Mouse (Mus musculus): ENCODE data around the gene Cables2. TPM values are rescaled to one million over a fixed set of nuclear protein-coding genes. Genes with fewer than 3 reads are reported as not detected.

Gene Cables2
- 15.0 TPM for polyA plus RNA-seq (2014; fragmentation: Illumina TruSeq; extraction: RNeasy Lipid Tissue Mini Kit (QIAGEN cat#74804); ENCODE audit: low replicate concordance)

GRCm38 (mm10) chr2:180273394-180274244 is at the start of gene Cables2:
Cables2 (minus strand) TSS chr2:180273496.

GRCm38 (mm10) chr2:180289440-180290108 is 16.3 kb upstream of the Cables2 start, which contains the start of gene Rbbp8nl:
Rbbp8nl (minus strand) TSS chr2:180289879.

GRCm38 (mm10) chr2:180257001-180257521 is 16.2 kb downstream of the Cables2 start, which contains the start of gene Rps21:
Rps21 (plus strand) TSS chr2:180257377.

GRCm38 (mm10) chr2:180225762-180226378 is 47.4 kb downstream of the Cables2 start, which contains the start of gene Lama5:
Lama5 (minus strand) TSS chr2:180225859.

Other genes starting within 250 kb of the Cables2 start
- gene Lsm14b, start 248.5 kb downstream of the Cables2 start, polyA plus RNA-seq (2014; fragmentation: Illumina TruSeq; extraction: RNeasy Lipid Tissue Mini Kit (QIAGEN cat#74804); ENCODE audit: low replicate concordance), result 29.3 TPM
- 50.3 TPM for gene Psma7, start 231.1 kb downstream of the Cables2 start, polyA plus RNA-seq (2014; fragmentation: Illumina TruSeq; extraction: RNeasy Lipid Tissue Mini Kit (QIAGEN cat#74804); ENCODE audit: low replicate concordance)
- 7.5 TPM for gene Ss18l1, start 231.0 kb downstream of the Cables2 start, polyA plus RNA-seq (2014; fragmentation: Illumina TruSeq; extraction: RNeasy Lipid Tissue Mini Kit (QIAGEN cat#74804); ENCODE audit: low replicate concordance)
- gene Mtg2, start 202.9 kb downstream of the Cables2 start, polyA plus RNA-seq (2014; fragmentation: Illumina TruSeq; extraction: RNeasy Lipid Tissue Mini Kit (QIAGEN cat#74804); ENCODE audit: low replicate concordance), result 1.6 TPM
- gene Hrh3, start 169.0 kb downstream of the Cables2 start, polyA plus RNA-seq (2014; fragmentation: Illumina TruSeq; extraction: RNeasy Lipid Tissue Mini Kit (QIAGEN cat#74804); ENCODE audit: low replicate concordance), result not detected
- gene Osbpl2, start 154.2 kb downstream of the Cables2 start, polyA plus RNA-seq (2014; fragmentation: Illumina TruSeq; extraction: RNeasy Lipid Tissue Mini Kit (QIAGEN cat#74804); ENCODE audit: low replicate concordance), result 45.5 TPM
- 9.9 TPM for gene Adrm1, start 102.0 kb downstream of the Cables2 start, polyA plus RNA-seq (2014; fragmentation: Illumina TruSeq; extraction: RNeasy Lipid Tissue Mini Kit (QIAGEN cat#74804); ENCODE audit: low replicate concordance)
- gene Lama5, start 47.6 kb downstream of the Cables2 start, polyA plus RNA-seq (2014; fragmentation: Illumina TruSeq; extraction: RNeasy Lipid Tissue Mini Kit (QIAGEN cat#74804); ENCODE audit: low replicate concordance), result 3.6 TPM
- gene Rps21, start 16.1 kb downstream of the Cables2 start, polyA plus RNA-seq (2014; fragmentation: Illumina TruSeq; extraction: RNeasy Lipid Tissue Mini Kit (QIAGEN cat#74804); ENCODE audit: low replicate concordance), result 82.3 TPM
- not detected for gene Rbbp8nl, start 16.4 kb upstream of the Cables2 start, polyA plus RNA-seq (2014; fragmentation: Illumina TruSeq; extraction: RNeasy Lipid Tissue Mini Kit (QIAGEN cat#74804); ENCODE audit: low replicate concordance)
- 10.9 TPM for gene Gata5, start 61.2 kb upstream of the Cables2 start, polyA plus RNA-seq (2014; fragmentation: Illumina TruSeq; extraction: RNeasy Lipid Tissue Mini Kit (QIAGEN cat#74804); ENCODE audit: low replicate concordance)
- 0.89 TPM for gene Slco4a1, start 182.7 kb upstream of the Cables2 start, polyA plus RNA-seq (2014; fragmentation: Illumina TruSeq; extraction: RNeasy Lipid Tissue Mini Kit (QIAGEN cat#74804); ENCODE audit: low replicate concordance)
- not detected for gene Ntsr1, start 226.5 kb upstream of the Cables2 start, polyA plus RNA-seq (2014; fragmentation: Illumina TruSeq; extraction: RNeasy Lipid Tissue Mini Kit (QIAGEN cat#74804); ENCODE audit: low replicate concordance)

Data from small intestine, adult 10 weeks (tissue).